Mouse (Mus musculus): ENCODE results near the gene Lars2.

DNA sequence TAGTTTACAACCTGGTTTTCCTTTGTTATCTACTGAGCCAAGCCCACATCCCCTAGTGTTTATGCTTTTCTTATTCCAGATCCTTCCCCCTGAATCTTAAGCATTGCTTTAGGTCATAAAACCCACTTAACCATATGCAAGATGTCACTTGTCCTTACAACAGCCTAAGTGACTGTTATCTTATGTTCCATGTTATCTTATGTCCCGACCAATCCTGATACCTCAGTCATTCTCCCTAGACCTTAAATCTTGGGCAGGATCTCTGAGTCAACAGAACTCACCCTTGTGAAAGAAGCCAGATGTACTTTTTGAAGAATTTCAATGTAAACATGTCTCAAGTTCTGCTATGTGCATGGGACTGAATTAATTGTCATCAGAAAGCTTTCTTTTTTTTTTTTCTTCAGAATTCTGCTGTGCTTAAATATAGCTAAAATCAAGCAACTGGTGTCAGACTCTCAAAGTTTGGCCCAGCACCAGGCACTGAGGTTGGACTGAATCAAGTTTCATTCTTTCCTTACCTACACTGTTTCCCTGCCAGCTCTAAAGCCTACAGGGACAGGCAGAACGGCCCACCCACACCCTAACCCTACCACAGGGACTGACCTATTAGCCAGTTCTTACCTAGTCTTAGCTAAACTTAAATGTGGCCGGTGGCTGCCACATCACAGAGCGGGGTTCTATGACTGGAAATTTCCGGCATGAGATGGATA lies 24.6 kb downstream of the Lars2 start:
- TF ChIP-seq POLR2A (IDR thresholded peaks at IDR 0.05; ENCODE audit: borderline replicate concordance, low read depth, low read length): no peak
- TF ChIP-seq CTCF (IDR thresholded peaks at IDR 0.05; ENCODE audit: low read depth, low read length): no peak
